Mouse (Mus musculus): Measurements from ENCODE around the gene Tbc1d1. TPM values are rescaled to one million over a fixed set of nuclear protein-coding genes. Genes with fewer than 3 reads are reported as not detected.

Gene Tbc1d1
- total RNA-seq (2021), result 10 to 100 TPM; 16.2 to 20.2 TPM

DNA sequence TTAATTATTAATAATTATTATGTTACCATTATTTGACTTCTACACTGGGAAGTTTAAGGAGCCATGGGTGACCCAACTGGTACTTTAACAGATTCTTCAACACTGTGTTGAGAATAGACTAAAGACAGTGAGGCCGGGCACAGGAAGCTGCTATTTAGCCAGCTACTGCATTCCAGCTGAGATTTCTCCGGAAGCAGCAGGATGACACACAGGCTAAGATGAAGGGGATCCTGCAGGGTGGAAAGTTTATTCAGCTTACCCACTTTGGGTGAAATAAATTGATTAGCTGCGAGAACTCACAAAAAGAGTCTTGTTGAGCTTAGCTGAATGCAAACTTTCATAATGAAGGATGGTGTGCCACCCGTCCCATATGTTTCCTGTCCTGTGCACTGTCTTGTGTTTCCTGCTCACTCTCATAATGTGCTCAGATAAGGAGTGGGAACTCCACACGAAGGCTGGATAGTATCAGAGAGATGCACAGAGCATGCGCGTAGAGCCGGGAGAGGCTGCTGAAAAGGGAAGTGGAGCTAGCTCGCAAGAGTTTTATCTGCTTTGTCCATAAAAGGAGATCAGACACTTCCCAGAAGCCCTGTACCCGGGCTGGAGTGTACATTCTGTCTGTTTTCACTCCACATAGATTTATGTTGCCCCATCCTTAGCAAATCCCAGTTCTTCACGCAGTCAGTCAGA lies at the start of gene Tbc1d1:
Gene Tbc1d1 (plus strand): TSS at position 445 of the 690 bp plus-strand sequence.
- peak; percentile 12 to 52 for DNase-seq (ENCODE audit: low spot score in 2 of 2)
- intact Hi-C loops (cut with DNase I), result no loop called here

DNA sequence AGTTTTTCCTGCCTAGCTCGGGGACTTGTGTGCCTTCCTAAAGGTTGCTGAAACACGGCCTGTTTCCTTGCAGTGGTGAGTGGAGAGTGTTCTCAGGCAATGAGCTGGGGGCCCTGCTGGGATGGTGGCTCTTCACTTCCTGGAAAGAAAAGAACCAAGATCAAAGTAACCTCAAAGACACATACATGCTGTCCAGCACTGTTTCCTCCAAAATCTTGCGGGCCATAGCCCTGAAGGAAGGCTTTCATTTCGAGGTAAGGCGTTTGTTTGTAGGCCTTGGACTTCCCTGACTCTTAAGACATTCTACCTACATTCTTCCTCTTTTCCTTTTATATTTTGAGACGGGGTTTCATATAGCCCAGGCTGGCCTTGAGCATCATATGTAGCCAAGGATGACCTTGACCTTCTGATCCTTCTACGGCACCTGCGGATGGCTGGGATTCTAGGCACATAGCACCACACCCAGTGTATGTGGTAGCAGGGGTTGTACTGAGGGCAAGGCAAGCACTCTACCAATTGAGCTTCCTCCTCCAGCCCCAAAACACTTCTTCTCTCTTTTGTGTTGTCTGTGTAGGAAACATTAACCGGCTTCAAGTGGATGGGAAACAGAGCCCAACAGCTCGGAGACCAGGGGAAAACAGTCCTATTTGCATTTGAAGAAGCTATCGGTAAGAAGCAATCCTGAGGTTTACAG lies 48.4 kb upstream of the Tbc1d1 start:
- intact Hi-C loops (cut with DNase I), result no loop called here
- no peak for DNase-seq (ENCODE audit: low spot score in 2 of 2)

DNA sequence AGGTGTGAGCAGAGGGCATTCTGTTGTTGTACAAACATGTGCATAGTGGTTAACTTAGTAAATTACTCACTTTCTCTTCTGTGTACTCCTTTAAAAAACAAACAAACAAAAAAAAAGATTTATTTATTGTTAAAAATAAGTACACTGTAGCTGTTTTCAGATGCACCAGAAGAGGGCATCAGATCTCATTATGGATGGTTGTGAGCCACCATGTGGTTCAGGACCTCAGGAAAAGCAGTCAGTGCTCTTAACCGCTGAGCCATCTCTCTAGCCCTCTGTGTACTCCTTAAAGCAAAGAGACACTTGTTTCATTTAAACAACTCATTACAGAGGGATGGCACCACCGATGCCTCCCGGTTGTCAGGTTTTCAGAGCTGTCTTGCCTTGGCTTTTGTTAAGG lies 46.9 kb upstream of the Tbc1d1 start:
- DNase-seq (ENCODE audit: low spot score in 2 of 2), result peak in 1 of 2 experiments; percentile 14
- intact Hi-C loops (cut with DNase I), result no loop called here

DNA sequence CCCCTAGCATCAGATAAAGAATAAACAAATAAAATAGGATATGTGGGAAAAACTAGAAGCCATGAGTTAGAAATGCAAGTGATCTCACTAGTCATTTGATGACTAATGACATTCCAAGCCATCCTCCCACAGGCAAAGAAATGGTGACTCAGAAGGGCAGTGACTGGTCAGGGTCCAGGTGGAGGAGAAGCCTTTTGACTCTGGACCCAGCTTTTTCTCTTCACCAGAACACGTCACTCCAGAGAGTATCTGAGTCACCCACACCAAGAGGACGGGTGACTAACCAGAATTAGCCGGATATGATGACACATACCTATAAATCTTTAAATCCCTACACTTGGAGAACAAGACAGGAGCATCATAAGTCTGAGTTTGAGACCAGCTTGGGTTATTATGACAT lies 43.7 kb upstream of the Tbc1d1 start:
- intact Hi-C loops (cut with DNase I), result loop anchor here (5.0 kb wide), 1 partner anchor 160 kb away; no protein-coding TSS in a partner anchor
- DNase-seq (ENCODE audit: low spot score in 2 of 2), result peak in 1 of 2 experiments; percentile 17

DNA sequence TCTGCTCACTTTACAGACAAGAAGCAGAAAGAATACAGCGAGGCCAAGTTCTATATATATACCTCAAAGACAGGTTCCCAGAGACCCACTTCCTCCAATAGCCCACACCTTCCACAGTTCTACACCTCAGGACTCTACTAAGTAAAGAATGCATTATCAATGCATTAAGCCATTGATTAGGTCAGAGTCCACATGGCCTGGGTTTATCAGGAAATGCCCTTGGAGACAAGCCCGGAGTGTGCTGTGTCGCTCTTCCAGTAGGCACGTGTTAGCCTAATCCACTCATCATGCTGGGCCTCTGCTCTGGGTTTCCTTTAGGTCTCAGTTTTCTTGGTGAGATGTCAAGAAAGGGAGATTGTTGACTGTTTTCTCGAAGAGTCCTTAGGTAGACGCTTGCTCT lies 41.9 kb upstream of the Tbc1d1 start:
- intact Hi-C loops (cut with DNase I), result loop anchor here (5.0 kb wide), 1 partner anchor 158 kb away; no protein-coding TSS in a partner anchor
- DNase-seq (ENCODE audit: low spot score in 2 of 2), result no peak

DNA sequence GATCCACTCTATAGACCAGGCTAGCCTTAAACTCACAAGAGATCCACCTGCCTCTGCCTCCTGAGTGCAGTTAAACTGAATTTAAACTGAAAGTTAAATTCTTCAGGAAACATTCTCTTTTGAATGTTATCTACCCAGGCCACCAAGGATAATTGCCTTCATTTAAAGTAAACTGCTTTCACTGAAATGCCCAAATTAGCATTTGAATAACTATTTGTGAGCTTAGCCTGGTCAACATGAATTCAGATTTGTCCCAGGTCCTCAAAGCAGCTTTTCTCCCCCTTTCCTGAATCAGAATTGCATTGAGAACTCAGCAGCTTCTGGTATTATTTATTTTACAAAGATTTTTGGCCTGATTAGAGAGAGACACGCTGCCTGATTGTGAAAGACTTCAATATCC lies 38.9 kb upstream of the Tbc1d1 start:
- intact Hi-C loops (cut with DNase I), result no loop called here
- no peak for DNase-seq (ENCODE audit: low spot score in 2 of 2)

DNA sequence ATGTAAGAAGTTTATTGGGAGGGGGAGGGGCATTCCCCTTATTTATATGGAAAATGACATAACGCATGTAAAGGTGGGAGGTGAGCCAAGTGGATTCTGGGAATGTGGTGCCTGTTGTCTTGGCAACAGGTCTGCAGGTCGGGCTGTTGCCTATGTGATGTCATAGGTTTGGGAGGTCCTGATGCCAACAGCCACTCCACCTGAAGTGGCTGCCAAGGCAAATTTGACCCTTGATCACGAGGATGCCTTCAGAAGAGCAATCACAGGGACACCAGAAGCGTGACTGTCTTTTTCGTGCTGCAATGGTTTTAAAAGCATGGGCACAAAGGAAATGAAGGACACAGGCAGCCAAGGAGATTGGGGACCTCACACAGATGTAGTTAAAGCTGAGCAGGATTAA lies 30.3 kb upstream of the Tbc1d1 start:
- DNase-seq (ENCODE audit: low spot score in 2 of 2), result no peak

DNA sequence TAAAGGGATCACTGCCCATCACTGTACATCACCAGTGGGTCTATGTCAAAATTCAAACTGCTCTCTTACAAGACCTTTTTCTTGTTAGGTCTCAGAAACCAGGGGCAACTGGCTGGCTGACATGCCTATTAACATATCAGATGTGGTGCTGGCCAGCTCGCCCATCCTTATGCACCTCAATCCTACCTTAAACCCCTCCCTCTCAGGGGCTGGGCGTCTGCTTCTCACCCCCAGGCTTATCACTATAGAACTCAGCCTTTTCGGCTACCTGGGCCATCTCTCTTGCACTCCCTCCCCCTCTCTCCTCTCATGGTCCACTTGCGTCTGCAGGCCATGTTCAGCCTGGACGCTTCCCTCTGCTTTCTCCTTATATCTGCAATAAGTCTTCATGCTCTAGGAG lies 24.6 kb upstream of the Tbc1d1 start:
- intact Hi-C loops (cut with DNase I), result no loop called here
- no peak for DNase-seq (ENCODE audit: low spot score in 2 of 2)

More for the DNA sequence above, 30.3 kb upstream of the Tbc1d1 start:
- intact Hi-C loops (cut with DNase I), result no loop called here

DNA sequence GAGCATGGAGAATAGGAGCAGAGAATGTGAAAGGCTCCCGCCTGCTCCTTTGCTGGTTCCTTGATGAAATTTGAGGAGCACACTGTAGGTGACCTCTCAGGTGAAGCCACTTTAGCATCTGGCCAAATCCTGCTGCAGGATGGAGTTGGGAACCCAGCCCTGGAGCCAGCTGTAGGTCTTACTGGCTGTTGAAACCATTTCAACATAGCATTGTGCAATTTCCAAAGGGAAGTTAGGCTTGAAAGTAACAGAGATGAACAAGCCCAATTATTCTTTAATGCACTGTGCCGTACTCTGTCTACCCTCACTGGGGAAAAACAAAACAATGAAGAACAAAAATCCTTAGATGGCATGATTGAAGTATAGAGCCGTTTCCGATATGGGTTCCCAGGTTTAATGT lies 22.2 kb upstream of the Tbc1d1 start:
- DNase-seq (ENCODE audit: low spot score in 2 of 2), result no peak
- intact Hi-C loops (cut with DNase I), result no loop called here

DNA sequence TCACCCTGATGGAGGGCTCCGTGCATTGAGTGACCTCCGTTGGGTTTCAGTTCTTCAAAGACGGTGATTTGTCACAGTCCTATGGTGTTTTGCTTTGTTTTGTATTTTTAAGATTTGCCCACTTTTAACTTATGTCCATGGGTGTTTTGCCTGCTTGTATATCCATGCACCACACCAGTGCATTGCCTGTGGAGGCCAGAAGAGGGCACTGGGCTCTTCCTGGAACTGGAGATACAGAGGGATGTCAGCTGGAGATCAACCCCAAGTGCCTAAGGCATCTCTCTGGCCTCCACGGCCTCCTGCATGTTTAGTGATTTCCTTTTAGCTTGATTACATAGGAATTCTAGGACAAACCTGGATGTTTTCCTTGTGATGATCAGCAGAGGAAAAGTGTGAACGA lies 19.8 kb upstream of the Tbc1d1 start:
- intact Hi-C loops (cut with DNase I), result no loop called here
- DNase-seq (ENCODE audit: low spot score in 2 of 2), result no peak

DNA sequence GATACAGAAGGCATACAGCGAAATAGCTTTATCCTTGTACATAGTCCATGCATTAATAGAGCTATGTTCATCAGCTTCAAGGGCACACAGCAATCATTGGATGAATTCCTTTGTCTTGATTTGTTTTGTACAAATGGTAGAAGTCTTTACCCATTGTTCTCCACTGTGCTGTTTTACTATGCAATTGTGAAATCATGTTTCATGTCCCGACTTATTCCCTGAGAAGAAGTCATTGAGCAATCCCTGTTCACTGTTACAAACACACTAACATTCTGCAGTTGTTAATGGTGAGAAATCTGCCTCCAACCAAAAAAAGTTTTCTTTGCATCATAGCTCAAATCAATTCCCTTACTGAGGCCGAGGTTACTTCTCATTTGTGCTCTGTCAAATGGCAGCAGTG lies 15.9 kb upstream of the Tbc1d1 start:
- no peak for DNase-seq (ENCODE audit: low spot score in 2 of 2)
- intact Hi-C loops (cut with DNase I), result no loop called here

DNA sequence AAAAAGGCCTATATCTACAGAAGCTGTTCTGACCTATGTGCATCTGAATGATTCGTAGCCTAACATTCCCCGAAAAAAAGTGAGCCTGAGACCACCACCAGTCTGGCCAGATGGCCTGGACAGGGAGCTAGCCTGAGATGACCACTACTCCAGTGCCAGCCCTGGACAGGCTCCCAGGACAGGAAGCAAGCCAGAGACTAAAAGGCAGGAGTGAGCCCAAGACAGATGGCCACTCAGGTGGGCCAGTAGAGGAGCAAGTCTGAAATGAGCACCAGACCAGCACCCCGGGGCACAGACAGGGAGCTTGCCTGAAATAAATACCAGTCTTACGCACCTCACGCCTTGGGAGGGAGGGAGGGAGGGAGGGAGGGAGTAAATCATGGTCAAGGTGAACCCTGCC lies 11.8 kb upstream of the Tbc1d1 start:
- intact Hi-C loops (cut with DNase I), result no loop called here
- DNase-seq (ENCODE audit: low spot score in 2 of 2), result no peak

DNA sequence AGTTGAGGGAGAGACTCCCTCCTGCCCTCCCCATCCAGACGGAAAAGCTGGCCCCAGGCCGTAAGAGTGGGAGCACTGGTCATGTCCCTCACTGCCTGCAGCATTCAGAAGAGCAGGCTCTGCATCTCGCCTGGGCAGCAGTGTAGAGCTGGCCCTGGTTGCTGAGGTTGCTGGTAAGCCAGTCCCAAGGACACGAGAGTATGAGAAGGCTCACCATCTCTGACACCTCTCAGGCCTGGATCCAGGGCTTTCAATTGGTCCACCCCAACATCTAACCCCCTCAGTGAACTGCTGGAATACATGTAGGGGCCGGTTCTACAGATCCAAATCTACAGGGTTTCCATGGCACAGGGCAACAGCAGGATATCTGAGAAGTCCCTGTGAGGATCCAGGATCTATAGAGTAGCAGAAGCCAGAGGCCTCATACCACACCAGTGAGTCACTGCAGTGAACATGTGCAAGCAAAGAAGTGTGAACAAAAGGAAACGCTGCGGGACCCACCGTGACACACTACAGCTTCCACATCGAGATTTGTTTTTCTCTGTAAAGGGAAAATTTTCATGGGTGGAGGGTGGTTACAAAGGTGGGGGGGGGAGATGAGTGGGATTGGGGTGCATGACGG lies 9.6 kb upstream of the Tbc1d1 start:
- no peak for DNase-seq (ENCODE audit: low spot score in 2 of 2)
- intact Hi-C loops (cut with DNase I), result no loop called here

DNA sequence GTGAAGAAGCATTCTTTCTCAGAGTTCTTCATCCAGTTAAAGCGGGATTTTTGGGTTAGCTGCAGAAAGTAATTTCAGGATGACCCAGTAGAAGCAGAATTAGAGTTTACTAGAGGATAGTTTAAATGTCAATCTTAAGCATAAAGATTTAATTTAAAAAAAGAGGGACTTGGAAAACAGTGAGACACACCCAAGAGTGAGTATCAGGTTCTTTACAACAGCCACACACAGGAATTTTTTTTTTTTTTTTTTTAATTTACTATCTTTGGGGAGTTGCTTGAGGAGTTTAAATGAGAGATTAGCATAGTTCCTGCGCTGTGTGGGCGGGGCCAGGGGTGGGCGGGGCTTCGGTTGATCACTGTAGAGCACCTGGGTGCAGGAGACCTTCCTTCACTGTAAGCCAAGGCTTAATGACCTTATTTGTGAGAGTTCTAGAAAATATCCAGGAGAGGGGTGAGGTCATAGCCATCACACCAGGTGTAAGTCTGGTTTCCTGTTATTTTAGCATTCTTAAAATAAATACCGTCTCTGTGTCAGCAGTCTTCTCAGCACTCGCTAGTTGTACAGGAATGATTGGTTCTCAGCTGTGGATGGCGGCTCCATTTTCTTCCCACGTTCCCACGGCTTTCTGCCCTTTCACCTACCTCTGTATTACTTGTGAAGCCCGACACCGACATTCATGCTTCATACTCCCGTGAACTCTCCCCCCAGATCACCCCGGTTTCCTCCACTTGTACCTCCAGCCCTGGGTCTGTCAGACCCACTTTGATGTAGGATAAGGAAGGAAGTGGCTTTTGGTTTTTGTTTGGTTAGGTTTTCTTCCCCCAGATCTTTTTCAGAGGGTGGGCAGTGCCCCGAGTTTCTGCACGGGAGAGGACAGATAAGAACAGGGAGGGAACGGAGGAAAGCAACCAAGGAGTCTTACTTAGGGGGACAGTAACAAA lies 6.6 kb upstream of the Tbc1d1 start:
- intact Hi-C loops (cut with DNase I), result no loop called here
- no peak for DNase-seq (ENCODE audit: low spot score in 2 of 2)

DNA sequence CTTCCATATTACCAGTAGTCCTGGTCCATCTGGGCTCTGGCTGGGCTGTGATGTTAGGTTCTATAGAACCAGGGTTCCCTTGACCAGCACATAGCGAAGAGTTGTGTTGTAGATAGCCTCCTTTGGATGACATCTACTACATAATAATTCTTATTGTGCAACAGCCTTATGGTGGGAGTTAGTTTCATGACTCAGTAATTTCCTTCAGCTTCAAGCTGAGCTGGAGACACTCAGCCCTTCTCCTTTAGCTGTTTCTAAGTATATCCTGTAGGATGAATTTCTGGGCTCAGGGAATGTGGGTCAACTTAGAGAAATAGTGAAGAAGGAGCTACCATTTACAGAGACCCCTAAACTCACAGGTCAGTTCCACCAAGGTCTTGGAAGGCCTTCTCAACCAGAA lies 2.8 kb upstream of the Tbc1d1 start:
- DNase-seq (ENCODE audit: low spot score in 2 of 2), result peak in 1 of 2 experiments; percentile 57
- intact Hi-C loops (cut with DNase I), result no loop called here

DNA sequence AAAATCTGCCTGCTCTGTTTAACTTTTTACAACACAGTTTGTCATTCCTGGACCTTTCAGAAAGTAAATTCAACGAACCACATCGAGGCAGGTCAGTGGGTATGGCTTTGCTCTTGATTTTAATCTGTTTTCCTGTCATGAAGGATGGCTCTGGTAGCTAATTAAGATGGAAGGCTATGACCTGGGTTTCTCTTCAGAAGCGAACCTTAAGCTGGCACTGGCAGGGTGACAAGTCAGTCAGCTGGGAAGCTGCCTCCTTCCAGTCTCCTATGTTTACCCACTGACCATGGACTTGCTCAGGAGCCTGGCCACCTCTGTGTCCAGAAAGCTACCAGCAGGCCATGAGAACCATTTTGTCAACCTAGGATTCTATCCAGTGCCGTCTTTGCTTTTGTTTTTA lies 474 bp downstream of the Tbc1d1 start:
- intact Hi-C loops (cut with DNase I), result no loop called here
- DNase-seq (ENCODE audit: low spot score in 2 of 2), result no peak

DNA sequence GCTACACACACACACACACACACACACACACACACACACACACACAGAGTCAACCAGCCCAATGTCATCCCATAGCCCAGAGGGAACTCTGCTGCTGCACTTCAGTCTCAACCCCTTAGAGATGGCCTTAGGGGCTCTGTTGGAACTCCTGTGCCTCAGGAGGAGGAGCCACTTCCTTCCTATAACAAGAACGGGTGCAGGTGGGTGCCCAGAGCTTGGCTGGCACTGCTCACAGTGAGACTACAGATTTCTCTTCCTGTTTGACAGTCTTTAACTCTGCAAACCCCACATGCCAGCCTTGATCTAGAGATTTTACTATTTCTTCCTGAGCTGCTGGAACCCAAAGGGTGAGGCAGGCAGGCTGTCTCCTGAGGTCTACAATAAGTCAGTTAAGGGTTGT lies 1.8 kb downstream of the Tbc1d1 start:
- DNase-seq (ENCODE audit: low spot score in 2 of 2), result no peak
- intact Hi-C loops (cut with DNase I), result no loop called here

DNA sequence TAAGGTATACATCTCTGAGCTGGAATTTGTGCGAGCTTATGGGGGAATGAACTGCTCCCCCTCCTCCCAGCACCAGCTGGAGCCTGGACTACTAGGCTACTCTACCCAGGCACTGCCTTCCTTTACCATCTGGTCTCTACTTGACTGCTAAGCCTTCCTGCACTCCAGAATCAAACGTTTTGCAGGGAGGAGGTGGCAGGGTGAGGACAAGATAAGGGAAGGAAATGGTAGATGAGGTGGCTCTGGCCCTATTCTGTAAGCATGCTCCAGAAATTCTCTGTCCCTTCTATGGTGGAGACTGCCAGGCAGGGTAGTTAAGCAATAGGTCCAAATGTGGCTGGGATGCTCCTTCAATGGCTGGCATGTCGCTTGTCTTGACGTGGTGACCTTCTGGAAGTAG lies 2.4 kb downstream of the Tbc1d1 start:
- DNase-seq (ENCODE audit: low spot score in 2 of 2), result no peak
- intact Hi-C loops (cut with DNase I), result no loop called here

DNA sequence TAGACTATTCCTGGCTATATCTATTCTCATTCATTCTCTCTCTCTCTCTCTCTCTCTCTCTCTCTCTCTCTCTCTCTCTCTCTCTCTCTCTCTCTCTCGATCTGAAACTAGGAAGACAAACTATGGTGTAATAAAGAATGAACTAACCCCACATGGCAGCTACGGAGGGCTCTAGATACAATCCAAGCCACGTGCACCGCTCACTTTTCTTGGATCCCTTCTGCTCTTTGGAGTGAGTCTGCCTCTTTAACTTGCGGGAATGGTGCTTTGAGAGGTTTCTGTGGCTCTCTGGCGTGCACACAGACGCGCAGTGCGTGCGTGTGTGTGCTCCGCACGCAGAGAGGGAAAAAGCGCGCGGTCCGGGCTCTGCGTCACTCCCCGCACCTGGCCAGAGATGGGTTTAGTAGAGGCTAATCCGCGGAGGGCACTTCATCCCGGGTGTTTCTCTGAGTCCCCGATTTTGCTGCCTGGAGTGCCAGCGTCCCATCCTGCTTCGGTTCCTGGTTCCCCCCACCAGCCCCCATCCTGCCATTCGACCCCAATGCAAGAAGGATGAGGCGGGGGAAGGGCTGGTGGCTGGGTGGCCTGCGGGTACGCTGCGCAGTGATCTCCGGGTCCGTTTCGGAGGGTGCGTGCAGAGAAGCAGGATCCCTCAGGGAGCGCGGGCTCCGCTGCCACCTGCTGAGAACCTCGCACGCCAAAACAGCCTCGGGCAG lies 3.1 kb downstream of the Tbc1d1 start:
- intact Hi-C loops (cut with DNase I), result no loop called here
- DNase-seq (ENCODE audit: low spot score in 2 of 2), result peak; percentile 50 to 70
